Mouse (Mus musculus) thymus, postnatal 14 days (tissue): ENCODE data around the gene Il17re.
A peak's percentile ranks its signal among the peaks of the same experiment; 100 is the strongest.

Experiments used
- DNase-seq: peaks from one replicate; pipeline ENCODE4 v3.0.0; 2021

The Il17re gene

GRCm38 (mm10) chr6:113457952-113458534 lies at the start of gene Il17re:
TSS of gene Il17re (plus strand) at chr6:113458484.
- peak; percentile 76 for DNase-seq

GRCm38 (mm10) chr6:113410001-113410400 lies 48.3 kb upstream of the Il17re start:
- no peak for DNase-seq

DNA sequence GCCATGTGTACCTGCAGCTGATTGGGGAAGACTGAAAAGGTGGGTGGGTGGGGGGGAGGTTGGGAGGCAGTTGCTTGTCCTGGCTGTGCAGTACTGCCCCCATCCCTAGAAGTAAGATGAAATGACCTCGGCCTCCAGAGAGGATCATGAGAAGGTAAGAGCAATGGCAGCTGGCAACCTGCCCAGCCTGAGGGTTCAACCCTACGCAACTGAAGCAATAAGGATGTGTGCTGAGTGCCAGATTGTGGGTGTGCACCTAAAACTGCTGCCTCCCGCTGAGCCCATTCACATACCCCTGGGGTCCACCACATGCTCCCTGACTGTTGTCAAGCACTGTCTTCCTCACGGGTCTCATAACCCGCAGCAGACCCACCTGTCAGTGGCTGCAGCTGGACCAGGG lies 41.9 kb upstream of the Il17re start:
- no peak for DNase-seq

- peak; percentile 45 for DNase-seq
Measured at GRCm38 (mm10) chr6:113418441-113419198, 39.7 kb upstream of the Il17re start.

DNA sequence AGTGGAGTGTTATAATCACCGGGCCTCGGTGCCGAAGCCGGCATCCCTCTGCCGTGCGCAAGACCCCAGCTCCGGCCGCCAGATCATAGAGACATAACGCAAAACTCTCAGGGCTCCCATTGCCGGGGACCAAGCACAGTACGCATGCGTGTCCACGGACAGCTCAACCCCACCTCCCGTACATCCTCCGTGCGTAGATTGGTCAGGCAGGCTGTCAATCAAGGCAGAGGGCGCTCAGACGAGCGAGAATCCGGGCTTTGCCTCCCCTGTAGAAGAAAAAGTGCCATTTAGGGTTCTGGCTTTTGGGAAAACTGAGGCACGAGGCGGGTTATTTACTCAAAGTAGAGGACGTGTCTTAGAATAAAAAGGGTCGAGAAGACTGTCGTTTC lies 39.1 kb upstream of the Il17re start, which contains the start of gene Rpusd3:
TSS of gene Rpusd3 (minus strand) at position 142 of the 389 bp plus-strand sequence.
- DNase-seq, result peak; percentile 99

DNA sequence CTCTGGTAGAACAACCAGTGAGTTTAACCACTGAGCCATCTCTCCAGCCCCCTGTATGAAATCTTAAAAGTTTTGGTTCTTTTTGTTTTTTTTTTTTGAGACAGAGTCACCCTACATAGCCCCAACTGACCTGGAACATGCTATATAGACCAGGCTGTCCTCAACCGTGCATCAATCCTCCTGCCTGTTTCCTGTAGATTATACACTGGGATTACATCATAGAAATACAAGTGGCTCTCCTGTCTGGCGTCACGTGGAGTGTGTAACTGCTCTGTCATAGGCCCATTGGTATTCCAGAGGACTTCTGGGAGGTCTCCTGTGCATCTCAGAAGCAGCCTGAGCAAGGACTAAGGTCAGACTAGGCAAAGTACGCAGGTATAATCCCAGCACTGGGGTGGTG lies 35.3 kb upstream of the Il17re start:
- no peak for DNase-seq

GRCm38 (mm10) chr6:113424187-113424586 lies 34.1 kb upstream of the Il17re start:
- no peak for DNase-seq

DNA sequence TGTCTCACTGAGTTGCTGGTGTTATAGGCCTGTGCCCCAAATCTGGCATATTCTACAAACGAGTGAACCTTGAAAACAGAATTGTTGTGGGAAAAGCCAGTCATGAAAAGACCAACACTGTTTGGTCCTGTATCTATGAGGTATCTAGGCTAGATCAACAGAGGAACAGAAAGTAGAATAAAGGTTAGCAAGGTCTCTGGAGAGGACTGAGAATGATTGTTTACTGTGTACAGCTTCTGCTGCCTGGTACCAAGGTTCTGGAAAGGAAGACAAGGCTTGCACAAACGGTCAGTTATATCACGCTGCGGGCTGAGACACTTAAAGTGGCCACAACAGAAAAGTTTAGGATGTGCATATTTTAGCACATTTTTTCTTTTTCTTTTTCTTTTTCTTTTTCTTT lies 31.6 kb upstream of the Il17re start:
- no peak for DNase-seq

DNA sequence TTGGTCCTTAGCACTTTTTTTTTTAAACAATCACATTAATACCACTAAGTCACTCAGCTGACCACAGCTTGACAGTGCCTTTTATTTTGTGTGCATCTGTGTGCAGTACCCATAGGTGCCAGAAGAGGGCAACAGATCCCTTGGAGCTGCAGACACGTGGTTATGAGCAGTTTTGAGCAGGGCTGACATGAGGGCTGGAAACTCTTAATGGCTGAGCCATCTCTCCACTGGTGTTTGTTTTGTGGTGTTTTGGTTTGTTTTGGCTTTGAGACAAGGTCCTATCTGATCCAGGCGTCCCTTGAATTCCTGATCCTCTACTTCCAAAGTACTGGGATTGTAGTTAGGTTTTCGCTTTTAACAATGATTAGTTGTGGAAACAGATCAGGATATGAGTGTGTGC lies 30.9 kb upstream of the Il17re start:
- DNase-seq, result peak; percentile 64

GRCm38 (mm10) chr6:113428006-113428405 lies 30.3 kb upstream of the Il17re start:
- DNase-seq, result no peak

GRCm38 (mm10) chr6:113429965-113430364 lies 28.3 kb upstream of the Il17re start:
- DNase-seq, result no peak

DNA sequence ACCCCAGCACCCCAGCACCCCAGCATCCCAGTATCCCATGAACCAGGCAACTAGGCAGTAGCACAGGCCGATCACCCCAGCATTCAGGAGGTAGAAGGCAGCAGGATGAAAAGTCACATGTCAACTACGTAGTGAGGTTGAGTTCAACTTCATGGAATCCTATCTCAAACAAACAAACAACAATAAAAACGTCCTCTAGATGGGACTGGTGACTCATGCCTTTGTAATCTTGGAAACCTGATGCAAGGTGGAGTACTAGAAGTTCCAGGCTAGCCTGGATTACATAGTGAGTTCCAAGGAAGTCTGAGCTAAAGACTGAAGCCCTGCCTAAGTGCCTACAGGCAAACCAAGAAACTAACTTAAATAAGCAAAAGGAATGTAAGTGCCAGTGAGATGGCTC lies 27.4 kb upstream of the Il17re start:
- no peak for DNase-seq

GRCm38 (mm10) chr6:113431801-113432200 lies 26.5 kb upstream of the Il17re start:
- DNase-seq, result no peak

DNA sequence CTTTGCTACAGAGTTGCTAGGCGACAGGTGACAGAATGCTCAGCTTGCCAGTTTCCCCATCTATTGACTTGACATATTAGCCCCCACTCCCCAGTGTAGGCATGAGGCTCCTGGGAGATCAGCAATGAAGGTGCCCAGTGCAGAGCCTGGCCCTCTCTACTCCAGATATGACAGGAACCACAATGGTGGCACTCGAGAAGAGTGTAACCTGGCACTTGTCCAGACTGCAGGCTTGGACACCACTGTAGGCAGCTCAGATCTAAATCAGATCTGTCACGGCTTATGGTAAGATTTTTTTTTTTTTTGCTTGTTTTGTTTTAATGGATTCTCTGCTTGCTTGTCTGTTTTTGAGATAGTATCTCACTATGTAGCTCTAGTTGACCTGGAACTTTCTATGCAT lies 24.6 kb upstream of the Il17re start:
- no peak for DNase-seq

DNA sequence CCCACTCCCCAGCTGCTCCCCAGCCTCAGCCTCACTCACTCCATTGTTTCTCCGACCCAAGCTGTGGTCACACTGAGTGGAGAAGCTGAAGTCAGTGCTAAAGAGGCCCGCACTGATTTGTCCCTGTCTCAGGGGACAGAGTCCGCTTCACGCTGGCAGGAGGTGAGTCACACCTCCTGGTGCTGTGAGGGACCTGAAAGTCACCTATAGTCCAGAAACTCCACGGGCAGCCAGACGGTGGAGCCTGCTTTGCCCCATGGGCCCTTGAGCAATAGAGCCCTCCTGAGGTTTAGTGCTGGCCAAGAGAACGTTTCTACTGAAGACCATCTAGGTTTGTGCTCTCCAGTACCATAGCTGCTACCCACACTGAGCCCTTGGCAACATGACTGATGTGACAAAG lies 23.6 kb upstream of the Il17re start:
- no peak for DNase-seq

- DNase-seq, result no peak
Measured at GRCm38 (mm10) chr6:113435664-113436205, 22.5 kb upstream of the Il17re start, which contains the start of gene Cidec. TSS of gene Cidec (minus strand) at chr6:113435760.

GRCm38 (mm10) chr6:113437135-113437534 lies 21.1 kb upstream of the Il17re start:
- DNase-seq, result no peak

GRCm38 (mm10) chr6:113438721-113439430 lies 19.4 kb upstream of the Il17re start:
- no peak for DNase-seq

DNA sequence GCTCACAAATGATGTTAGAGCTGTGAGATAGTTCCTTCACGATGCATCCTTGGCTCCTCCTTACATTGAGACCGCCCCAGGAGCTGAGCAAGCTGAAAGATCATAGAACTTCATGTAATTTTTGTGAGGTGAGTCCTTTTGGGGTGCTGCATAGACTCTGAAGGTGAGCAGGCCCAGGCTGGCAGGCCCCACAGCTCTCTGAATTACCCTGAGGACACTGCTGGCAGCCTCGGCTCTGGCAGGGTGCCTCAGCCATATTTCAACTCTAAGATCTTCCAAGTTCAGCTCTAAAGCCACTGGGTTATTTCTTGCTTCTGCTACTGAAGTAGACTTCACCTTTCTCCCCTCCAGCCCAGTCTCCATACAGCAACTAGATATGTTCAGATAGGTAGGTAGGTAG lies 17.6 kb upstream of the Il17re start:
- DNase-seq, result no peak

- DNase-seq, result peak; percentile 86
Measured at GRCm38 (mm10) chr6:113441147-113441680, 17.1 kb upstream of the Il17re start.

DNA sequence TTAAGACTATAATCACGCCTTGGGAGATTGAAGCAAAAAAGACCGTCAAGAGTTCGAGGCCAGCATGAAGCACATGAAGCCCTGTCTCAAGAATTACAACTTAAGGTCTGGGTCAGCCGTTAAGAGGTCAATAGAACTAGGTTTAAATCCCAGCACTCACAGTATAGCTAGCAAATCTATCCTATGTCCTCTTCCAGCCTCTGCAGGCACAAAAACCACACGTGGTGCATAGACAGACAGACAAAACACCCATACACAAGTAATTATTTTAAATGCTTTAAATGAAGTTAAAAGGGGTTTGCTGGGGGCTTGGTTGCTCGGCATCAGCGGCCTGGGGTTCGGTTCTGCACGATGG lies 16.2 kb upstream of the Il17re start:
- DNase-seq, result no peak

DNA sequence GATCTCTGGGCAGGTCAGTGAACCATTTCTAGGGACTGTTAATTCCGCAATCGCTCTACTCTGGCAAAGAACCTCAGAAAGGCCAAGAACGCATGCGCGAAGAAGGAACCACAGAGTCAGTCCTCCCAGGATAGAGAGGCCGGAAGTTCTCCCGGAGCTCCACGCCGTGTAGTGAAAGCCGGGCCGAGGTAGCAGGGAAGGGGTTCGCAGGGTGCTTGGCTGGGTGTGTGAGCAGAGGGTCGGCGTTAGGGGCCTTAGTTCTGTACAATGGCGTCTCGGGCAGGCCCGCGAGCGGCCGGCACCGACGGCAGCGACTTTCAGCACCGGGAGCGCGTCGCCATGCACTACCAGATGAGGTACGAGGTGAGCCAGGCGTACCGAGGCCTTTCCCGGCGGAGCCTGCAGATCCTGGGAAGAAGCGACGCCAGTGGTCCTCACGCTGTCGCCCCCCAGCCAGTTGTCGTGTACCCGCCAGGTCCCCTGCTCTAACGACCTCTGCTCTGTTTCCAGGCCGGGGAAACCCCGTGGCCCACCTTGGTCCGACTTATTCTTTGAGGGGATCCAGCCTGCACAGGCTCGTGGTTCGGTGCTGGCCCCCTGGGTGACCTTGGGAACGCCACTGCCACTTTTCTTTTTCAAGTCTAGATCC lies 15.7 kb upstream of the Il17re start, which contains the start of gene Jagn1:
TSS of gene Jagn1 (plus strand) at position 128 of the 649 bp plus-strand sequence.
- DNase-seq, result peak; percentile 93

- no peak for DNase-seq
Measured at GRCm38 (mm10) chr6:113443091-113443490, 15.2 kb upstream of the Il17re start.
